Mouse (Mus musculus) erythroblast, adult 5-6 weeks (primary cell): Measurements from ENCODE around the gene Tex50. TPM values are rescaled to one million over a fixed set of nuclear protein-coding genes. Genes with fewer than 3 reads are reported as not detected.

Experiments
- ATAC-seq: replicated peaks from 2 replicates; pipeline ENCODE4 v1.8.0; 2016; ENCODE audit warnings: moderate number of reproducible peaks, mild to moderate bottlenecking, moderate TSS enrichment, inconsistent platforms; ENCODE audit not compliant: poor library complexity, low FRiP score, severe bottlenecking
- total RNA-seq, 2 experiments: library from RNA; stranded (forward) in 1 of 2; stranded (reverse) in 1 of 2; fragments of 150-400 nt in 1 of 2; fragments of 200-764, 138-1000 nt in 1 of 2; gene quantifications; 2 replicates each; pipeline versions ENCODE4 v1.2.3 to v1.2.4; 2015 to 2017; ENCODE audit warnings: low replicate concordance in 2 of 2

Gene Tex50
- total RNA-seq, 2 experiments from 2014 or later: not detected

GRCm38 (mm10) chr1:161130726-161131664, 28.1 kb downstream of the Tex50 start, which contains the start of gene Klhl20:
Gene Klhl20, minus strand, starts transcription at chr1:161131511.
- peak; percentile 97 for ATAC-seq

DNA sequence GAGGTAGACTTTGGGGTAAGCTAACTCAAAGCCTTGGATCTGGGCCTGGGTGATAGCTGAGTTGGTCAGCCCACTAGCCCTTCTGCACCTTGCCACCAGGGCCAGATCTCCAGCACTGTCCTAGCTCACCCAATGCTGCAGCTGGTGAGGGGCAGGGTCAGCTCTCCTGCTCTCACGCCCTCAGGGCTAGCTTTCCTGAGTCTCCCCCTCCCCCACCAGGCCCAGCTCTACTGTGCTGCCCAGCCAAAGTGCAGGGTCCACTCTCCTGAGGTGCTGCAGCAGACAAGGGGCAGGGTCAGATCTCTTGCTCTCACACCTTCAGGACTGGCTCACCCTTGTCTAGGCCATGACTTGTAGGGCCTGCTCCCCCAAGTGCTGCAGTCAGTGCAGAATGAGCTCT, 32.7 kb downstream of the Tex50 start:
- ATAC-seq: no peak

DNA sequence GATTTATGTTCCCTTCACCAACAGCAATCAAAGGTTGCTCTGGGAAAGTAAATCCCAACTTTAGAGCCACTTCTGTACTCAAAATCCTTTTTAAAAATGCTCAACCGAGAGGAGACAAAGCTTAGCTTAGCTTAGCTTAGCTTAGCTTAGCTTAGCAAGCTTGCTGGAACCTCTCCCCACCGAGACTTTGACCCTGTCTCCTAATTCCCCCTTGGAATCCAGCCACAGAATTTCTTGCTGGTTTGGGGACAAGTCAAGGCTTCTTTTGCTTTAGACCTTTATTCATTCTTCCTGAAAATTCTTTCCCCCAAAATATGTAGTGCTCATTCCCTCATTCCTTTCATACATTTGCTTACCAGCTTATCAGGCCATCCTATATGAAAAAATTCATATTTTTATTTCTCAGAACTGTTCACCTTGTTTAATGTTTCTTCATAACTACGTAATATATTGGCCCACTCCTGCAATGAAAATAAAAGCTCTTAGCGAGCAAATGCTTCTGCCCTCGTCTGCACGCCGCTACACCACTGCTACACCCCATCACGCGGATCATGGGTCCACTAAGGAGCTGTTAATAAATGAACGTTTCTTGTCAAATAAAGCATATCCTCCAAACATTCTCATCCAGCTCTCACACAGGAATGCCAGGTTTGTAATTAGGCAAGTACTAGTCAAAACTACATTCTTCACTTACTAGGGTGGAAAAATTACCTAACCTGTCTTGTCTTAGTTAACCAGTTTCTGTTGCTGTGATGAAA, 36.3 kb downstream of the Tex50 start:
- no peak for ATAC-seq

DNA sequence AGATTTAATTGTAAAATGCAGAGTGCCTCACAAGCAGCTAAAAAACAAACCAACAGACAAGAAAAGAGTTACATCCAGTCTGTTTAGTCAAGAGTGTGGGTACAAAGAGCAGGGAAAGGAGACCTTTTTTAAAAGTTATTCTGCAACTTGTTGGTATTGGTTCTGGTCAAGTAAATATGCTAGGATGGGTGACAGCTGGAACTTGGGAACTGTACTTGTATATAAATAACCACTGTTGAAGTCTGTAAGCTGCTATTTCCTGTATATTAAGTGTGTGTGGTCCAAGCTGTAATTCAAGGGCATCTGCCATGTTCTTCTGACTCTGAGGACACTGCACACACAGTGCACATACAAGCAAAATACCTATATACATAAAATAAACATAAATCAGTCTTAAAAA, 44.5 kb downstream of the Tex50 start:
- no peak for ATAC-seq

GRCm38 (mm10) chr1:161109216-161109615, 49.9 kb downstream of the Tex50 start:
- no peak for ATAC-seq

Other genes starting within 250 kb of the Tex50 start
- gene Serpinc1, start 180.7 kb downstream of the Tex50 start, total RNA-seq (2015; ENCODE audit: low replicate concordance): 1.5 TPM in 1 of 2 replicates, not detected in the other
- 0.34 and 0.42 TPM in 2 replicates for gene Serpinc1, start 180.7 kb downstream of the Tex50 start, total RNA-seq (2017; ENCODE audit: low replicate concordance)
- gene Zbtb37, start 124.5 kb downstream of the Tex50 start, total RNA-seq (2015; ENCODE audit: low replicate concordance): 1.3 and 2.9 TPM in 2 replicates
- gene Zbtb37, start 124.5 kb downstream of the Tex50 start, total RNA-seq (2017; ENCODE audit: low replicate concordance): 1.7 and 2.6 TPM in 2 replicates
- gene Dars2, start 88.7 kb downstream of the Tex50 start, total RNA-seq (2015; ENCODE audit: low replicate concordance): 6.7 and 13.6 TPM in 2 replicates
- 5.8 and 10.3 TPM in 2 replicates for gene Dars2, start 88.7 kb downstream of the Tex50 start, total RNA-seq (2017; ENCODE audit: low replicate concordance)
- gene Cenpl, start 88.6 kb downstream of the Tex50 start, total RNA-seq (2015; ENCODE audit: low replicate concordance): 13.3 and 32.4 TPM in 2 replicates
- gene Cenpl, start 88.6 kb downstream of the Tex50 start, total RNA-seq (2017; ENCODE audit: low replicate concordance): 8.8 and 12.1 TPM in 2 replicates
- 8.1 and 14.6 TPM in 2 replicates for gene Klhl20, start 27.8 kb downstream of the Tex50 start, total RNA-seq (2015; ENCODE audit: low replicate concordance)
- gene Klhl20, start 27.8 kb downstream of the Tex50 start, total RNA-seq (2017; ENCODE audit: low replicate concordance): 4.2 and 5.2 TPM in 2 replicates
- not detected in 2 replicates for gene Ankrd45, start 16.6 kb downstream of the Tex50 start, total RNA-seq (2015; ENCODE audit: low replicate concordance)
- not detected in 2 replicates for gene Ankrd45, start 16.6 kb downstream of the Tex50 start, total RNA-seq (2017; ENCODE audit: low replicate concordance)
- 41.2 and 61.1 TPM in 2 replicates for gene Prdx6, start 91.9 kb upstream of the Tex50 start, total RNA-seq (2015; ENCODE audit: low replicate concordance)
- gene Prdx6, start 91.9 kb upstream of the Tex50 start, total RNA-seq (2017; ENCODE audit: low replicate concordance): 40.3 and 63.1 TPM in 2 replicates
- not detected in 2 replicates for gene Tnfsf4, start 236.1 kb upstream of the Tex50 start, total RNA-seq (2015; ENCODE audit: low replicate concordance)
- not detected in 2 replicates for gene Tnfsf4, start 236.1 kb upstream of the Tex50 start, total RNA-seq (2017; ENCODE audit: low replicate concordance)